In genomic region chr1:51855541-51856244, GRCm38 (mm10) we compare ENCODE assay signal across 16 mouse cellular contexts.
DNase-seq lines count a peak whose midpoint lies in the region; ATAC-seq lines count a peak whose summit lies in the region.
"Had no signal": no experiment of that assay in that cellular context is flagged by ENCODE, and none has a peak within 500 bp of the region (broad histone marks: within the 10 kb centered on the region; RNA-seq: fewer than 3 reads in every experiment).

No protein-coding gene starts in this region.

- ATAC-seq in liver, embryonic 12.5 days: 0 out of 2 replicates have a peak, but pooled peaks have one; percentile 18
- ATAC-seq in intestine, embryonic 15.5 days: peak; percentile 39
- peak; percentile 11; the same call in 1 of the 2 replicates for ATAC-seq in liver, embryonic 15.5 days (ENCODE audit: insufficient read depth)
- no peak for ATAC-seq in hindbrain, embryonic 16.5 days

- no peaks in the 10 kb centered on the region for H3K36me3 ChIP-seq in liver, embryonic 12.5 days
- H3K36me3 ChIP-seq in intestine, embryonic 15.5 days: no peaks in the 10 kb centered on the region
- H3K36me3 ChIP-seq in liver, embryonic 15.5 days (replicated peaks): no peaks in the 10 kb centered on the region
- peaks cover 62% of the 10 kb centered on the region for H3K36me3 ChIP-seq in limb, embryonic 10.5 days
- no peaks in the 10 kb centered on the region for H3K36me3 ChIP-seq in hindbrain, embryonic 16.5 days (ENCODE audit: control insufficient read depth, insufficient read depth, low read length)

- no peak overlapping the region for H3K4me2 ChIP-seq in liver, embryonic 12.5 days
- no peak overlapping the region for H3K4me2 ChIP-seq in intestine, embryonic 15.5 days (replicated peaks)
- H3K4me2 ChIP-seq in liver, embryonic 15.5 days: no peak overlapping the region; the same call in 1 of the 2 replicates
- no peak overlapping the region for H3K4me2 ChIP-seq in hindbrain, embryonic 16.5 days (ENCODE audit: low read length)
- H3K4me2 ChIP-seq: forebrain, embryonic 12.5 days; heart, embryonic 13.5 days; neural tube, embryonic 12.5 days had no signal

- H3K4me3 ChIP-seq in liver, embryonic 12.5 days: no peak overlapping the region
- H3K4me3 ChIP-seq in intestine, embryonic 15.5 days (replicated peaks): no peak overlapping the region
- no peak overlapping the region for H3K4me3 ChIP-seq in liver, embryonic 15.5 days (replicated peaks)
- H3K4me3 ChIP-seq in limb, embryonic 10.5 days: no peak overlapping the region
- no peak overlapping the region for H3K4me3 ChIP-seq in hindbrain, embryonic 16.5 days (ENCODE audit: low read length)
- H3K4me3 ChIP-seq: forebrain, embryonic 12.5 days; heart, embryonic 13.5 days; left cerebral cortex, adult 2 months; neural tube, embryonic 12.5 days had no signal

- H3K9me3 ChIP-seq in liver, embryonic 12.5 days (replicated peaks): no peaks in the 10 kb centered on the region
- no peaks in the 10 kb centered on the region for H3K9me3 ChIP-seq in intestine, embryonic 15.5 days
- H3K9me3 ChIP-seq in liver, embryonic 15.5 days (replicated peaks): no peaks in the 10 kb centered on the region
- no peaks in the 10 kb centered on the region for H3K9me3 ChIP-seq in limb, embryonic 10.5 days (replicated peaks)
- H3K9me3 ChIP-seq in hindbrain, embryonic 16.5 days (ENCODE audit: control insufficient read depth, low read length): no peaks in the 10 kb centered on the region
- H3K9me3 ChIP-seq: forebrain, embryonic 12.5 days; heart, embryonic 13.5 days; neural tube, embryonic 12.5 days had no signal

- H3K27ac ChIP-seq in liver, embryonic 12.5 days: peak overlapping the region; percentile 40; the same call in 1 of the 2 replicates
- H3K27ac ChIP-seq in intestine, embryonic 15.5 days: no peak overlapping the region; the same call in 1 of the 2 replicates
- H3K27ac ChIP-seq in liver, embryonic 15.5 days (replicated peaks): peak overlapping the region; percentile 51
- H3K27ac ChIP-seq in limb, embryonic 10.5 days: no peak overlapping the region
- no peak overlapping the region for H3K27ac ChIP-seq in hindbrain, embryonic 16.5 days (ENCODE audit: low read depth, low read length)
- H3K27ac ChIP-seq: forebrain, embryonic 12.5 days; heart, embryonic 13.5 days; left cerebral cortex, adult 2 months; neural tube, embryonic 12.5 days had no signal

- peaks cover 2% of the 10 kb centered on the region; the same call in 1 of the 2 replicates for H3K4me1 ChIP-seq in liver, embryonic 12.5 days
- H3K4me1 ChIP-seq in intestine, embryonic 15.5 days (replicated peaks): peaks cover 17% of the 10 kb centered on the region; the same call in 1 of the 2 replicates
- no peaks in the 10 kb centered on the region; the same call in 1 of the 2 replicates for H3K4me1 ChIP-seq in liver, embryonic 15.5 days (replicated peaks)
- peaks cover 14% of the 10 kb centered on the region for H3K4me1 ChIP-seq in limb, embryonic 10.5 days
- H3K4me1 ChIP-seq in hindbrain, embryonic 16.5 days (ENCODE audit: control insufficient read depth, insufficient read depth, low read depth, low read length): no peaks in the 10 kb centered on the region
- H3K4me1 ChIP-seq: heart, embryonic 13.5 days had no signal

- H3K9ac ChIP-seq in liver, embryonic 12.5 days: no peak overlapping the region
- no peak overlapping the region for H3K9ac ChIP-seq in intestine, embryonic 15.5 days
- H3K9ac ChIP-seq in liver, embryonic 15.5 days: no peak overlapping the region
- no peak overlapping the region for H3K9ac ChIP-seq in hindbrain, embryonic 16.5 days (ENCODE audit: low read depth, low read length)
- H3K9ac ChIP-seq: forebrain, embryonic 12.5 days; heart, embryonic 13.5 days; neural tube, embryonic 12.5 days had no signal

- 61% methylated on average over 10 of the region's 10 CpGs for WGBS in liver, embryonic 12.5 days (ENCODE audit: insufficient replicate concordance)
- 37% methylated on average over 10 of the region's 10 CpGs for WGBS in intestine, embryonic 15.5 days
- WGBS in liver, embryonic 15.5 days (ENCODE audit: insufficient replicate concordance): 51% methylated on average over 10 of the region's 10 CpGs
- 76% methylated on average over 10 of the region's 10 CpGs for WGBS in limb, embryonic 10.5 days
- 70% methylated on average over 10 of the region's 10 CpGs for WGBS in hindbrain, embryonic 16.5 days

- DNase-seq in liver: no peak
- peak; percentile 59 for DNase-seq in kidney, adult 9 months
- DNase-seq in limb, embryonic 10.5 days (ENCODE audit: low spot score): no peak
- DNase-seq in spleen, adult 18-20 months: no peak
- DNase-seq: cerebellum, adult 9-10 months; embryo, embryonic 11 days; lung, postnatal 14 days; thymus, postnatal 25 days had no signal

- H3K27me3 ChIP-seq in liver, embryonic 12.5 days (replicated peaks): no peaks in the 10 kb centered on the region
- H3K27me3 ChIP-seq in intestine, embryonic 15.5 days (replicated peaks): no peaks in the 10 kb centered on the region
- no peaks in the 10 kb centered on the region for H3K27me3 ChIP-seq in liver, embryonic 15.5 days
- H3K27me3 ChIP-seq in limb, embryonic 10.5 days (ENCODE audit: low read depth, poor library complexity, severe bottlenecking): no peaks in the 10 kb centered on the region
- H3K27me3 ChIP-seq in hindbrain, embryonic 16.5 days (replicated peaks; ENCODE audit: control insufficient read depth, insufficient read depth, low read length): no peaks in the 10 kb centered on the region
- H3K27me3 ChIP-seq: forebrain, embryonic 12.5 days; heart, embryonic 13.5 days; neural tube, embryonic 12.5 days had no signal

Comparison
In these comparisons a context has a peak if more than half of its experiments do, and no peak if none do; other contexts are left out.
1. H3K27ac ChIP-seq: peak in liver, embryonic 12.5 days (single experiment) and liver, embryonic 15.5 days (single experiment); none in intestine, embryonic 15.5 days (single experiment), limb, embryonic 10.5 days (single experiment) and hindbrain, embryonic 16.5 days (single experiment).